Mouse (Mus musculus): Measurements from ENCODE around the gene Prrx1.

Gene Prrx1

GRCm38 (mm10) chr1:163311861-163312811 is 1.4 kb downstream of the Prrx1 start:
- intact Hi-C loops (cut with DNase I), result no loop called here

- intact Hi-C loops (cut with DNase I), result no loop called here
Observed at GRCm38 (mm10) chr1:163311006-163311836, 2.3 kb downstream of the Prrx1 start.

DNA sequence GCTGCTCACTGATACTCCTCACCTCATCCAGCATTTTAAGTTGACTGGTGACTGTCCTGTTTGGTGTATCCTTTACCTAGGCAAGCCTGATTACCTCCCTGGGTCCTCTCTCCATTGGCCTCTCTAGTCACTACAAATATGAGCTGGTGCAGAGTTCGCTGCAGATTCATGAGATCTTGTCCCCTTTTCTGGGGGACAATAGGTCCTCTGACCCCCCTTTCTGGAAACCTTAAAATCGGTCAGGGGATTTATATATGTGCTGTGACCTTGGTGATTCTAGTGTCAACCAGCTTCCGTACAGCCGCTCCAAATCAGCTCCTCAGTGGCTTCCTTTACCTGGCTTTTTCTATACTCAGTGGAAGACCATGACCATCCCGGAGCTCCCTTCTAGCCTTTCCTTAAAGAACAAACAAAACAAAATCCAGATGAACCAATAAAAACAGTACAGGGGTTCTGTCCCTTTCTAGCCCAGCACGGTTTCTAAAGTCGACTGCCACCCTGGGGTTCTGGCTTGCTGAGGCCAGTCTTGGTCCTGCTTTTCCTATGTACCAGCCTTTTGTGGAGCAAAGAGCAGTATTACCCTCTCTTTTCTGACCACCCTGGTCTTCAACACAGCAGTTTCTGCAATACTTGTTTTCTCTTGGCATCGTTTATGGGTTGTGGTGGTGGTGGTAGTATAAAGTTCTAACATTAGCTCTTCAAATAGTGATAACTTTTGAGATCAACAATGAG is 3.3 kb downstream of the Prrx1 start:
- intact Hi-C loops (cut with DNase I), result no loop called here

DNA sequence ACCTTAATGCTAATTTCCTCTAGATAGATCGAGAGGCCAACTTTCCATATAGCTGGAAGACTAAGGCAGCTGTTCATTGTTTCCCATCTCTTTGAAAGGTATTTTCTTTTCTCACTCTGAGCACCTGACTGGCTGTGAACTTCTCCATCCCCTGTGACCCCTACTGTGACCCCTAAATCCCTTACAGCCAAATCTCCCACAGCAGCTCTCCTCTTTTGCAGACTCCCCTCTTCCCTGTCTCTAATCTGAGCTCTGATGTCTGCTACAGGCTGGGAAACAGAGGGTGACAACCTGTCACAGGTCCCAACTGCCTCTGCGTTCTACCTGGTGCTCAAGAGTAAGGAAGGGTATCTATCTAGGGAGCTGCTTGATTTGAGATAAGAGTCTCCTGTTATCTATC is 4.0 kb downstream of the Prrx1 start:
- intact Hi-C loops (cut with DNase I), result no loop called here

DNA sequence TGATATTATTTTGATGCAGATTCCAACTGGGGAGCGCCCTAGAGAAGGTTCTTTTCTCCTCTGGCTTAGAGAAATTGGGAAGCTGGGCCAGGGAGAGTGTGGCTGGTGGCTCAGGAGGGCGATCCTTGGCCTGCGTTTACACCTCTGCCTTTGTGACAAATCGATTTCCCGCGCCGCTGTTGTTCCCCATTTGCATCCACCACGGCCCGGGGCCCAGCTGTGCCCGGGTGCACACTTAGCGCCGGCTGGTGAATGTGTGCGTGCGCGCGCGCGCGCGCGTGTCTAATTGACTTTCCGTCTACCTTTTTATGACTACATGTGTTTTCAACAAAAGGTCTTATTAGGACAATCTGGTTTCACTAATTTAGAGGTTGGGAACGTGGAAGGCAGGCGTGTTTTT is 4.9 kb downstream of the Prrx1 start:
- intact Hi-C loops (cut with DNase I), result no loop called here

DNA sequence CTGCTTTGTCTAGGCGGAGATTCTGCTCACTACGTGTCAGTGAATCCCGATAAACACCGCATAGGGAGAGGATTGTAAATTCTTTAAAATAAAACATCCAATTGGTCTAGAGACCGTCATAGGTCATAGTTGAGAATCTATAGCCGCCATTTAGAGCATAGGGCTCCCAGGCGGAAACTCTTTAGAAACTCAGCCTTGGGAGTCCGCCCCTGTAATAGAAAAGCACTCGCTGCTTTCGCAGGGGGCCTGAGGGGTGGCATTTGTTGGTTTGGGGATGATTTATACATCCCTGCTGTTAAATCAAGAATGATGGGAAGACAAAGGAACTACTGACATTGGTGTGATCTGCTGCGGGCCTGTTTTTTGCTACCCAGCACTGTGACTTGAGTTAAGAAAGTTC is 5.8 kb downstream of the Prrx1 start:
- intact Hi-C loops (cut with DNase I), result no loop called here

DNA sequence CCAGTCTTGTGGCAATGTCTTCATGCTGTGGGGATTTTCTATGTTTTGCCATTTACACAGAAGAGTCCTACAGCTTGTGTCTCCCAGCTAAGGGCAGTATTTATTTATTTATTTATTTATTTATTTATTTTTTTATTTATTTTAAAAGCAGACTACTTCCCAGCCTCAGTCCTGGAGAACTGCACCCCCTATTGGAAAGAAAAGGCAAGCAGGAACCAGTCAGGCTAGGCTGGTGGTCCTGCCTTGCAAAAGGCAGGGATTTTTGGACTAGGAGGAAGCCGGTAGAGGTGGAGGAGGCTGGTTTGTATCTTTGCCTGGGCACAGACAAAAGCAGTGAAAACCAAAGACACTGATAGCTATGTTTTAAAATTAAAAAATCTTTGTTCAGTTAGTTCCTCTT is 7.6 kb downstream of the Prrx1 start:
- intact Hi-C loops (cut with DNase I), result no loop called here

- intact Hi-C loops (cut with DNase I), result no loop called here
Observed at GRCm38 (mm10) chr1:163304837-163305236, 8.7 kb downstream of the Prrx1 start.

DNA sequence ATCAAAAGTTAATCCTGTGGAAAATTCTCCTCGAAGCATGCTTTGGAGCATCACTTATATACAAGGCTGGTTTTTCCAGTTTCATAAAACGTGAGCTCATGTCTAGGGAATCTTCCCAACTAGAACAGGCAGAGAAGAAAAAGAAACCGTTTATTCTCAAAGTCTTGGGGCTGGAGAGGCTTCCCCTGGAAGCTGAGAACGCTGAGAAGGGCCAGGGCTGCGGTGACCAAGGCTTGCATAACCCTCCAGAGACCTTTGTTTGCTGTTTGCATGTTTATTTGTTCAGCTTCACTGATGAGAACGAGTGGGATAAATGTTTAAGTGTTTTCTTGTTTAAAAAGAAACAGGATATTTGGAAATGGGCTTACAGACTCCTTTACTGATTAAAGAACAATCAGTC is 11.2 kb downstream of the Prrx1 start:
- intact Hi-C loops (cut with DNase I), result no loop called here

DNA sequence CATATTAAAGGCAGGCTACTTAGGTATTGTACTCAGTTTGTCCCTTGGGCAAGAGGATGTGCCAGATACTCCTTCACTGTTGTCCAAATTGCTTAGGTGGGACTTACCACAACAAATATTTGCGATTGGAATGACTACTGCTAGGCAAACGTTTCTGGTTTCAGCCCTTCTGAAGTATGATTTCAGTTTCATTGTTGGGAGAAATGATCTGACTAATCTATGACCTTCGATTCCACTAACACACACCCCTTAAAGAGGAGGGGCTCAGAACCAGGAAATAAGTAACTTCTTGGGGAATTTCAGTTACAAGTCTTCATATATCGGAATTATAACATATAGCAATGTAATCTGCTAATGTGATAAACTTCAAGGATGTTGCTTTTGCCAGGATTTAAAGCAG is 20.4 kb downstream of the Prrx1 start:
- intact Hi-C loops (cut with DNase I), result no loop called here

DNA sequence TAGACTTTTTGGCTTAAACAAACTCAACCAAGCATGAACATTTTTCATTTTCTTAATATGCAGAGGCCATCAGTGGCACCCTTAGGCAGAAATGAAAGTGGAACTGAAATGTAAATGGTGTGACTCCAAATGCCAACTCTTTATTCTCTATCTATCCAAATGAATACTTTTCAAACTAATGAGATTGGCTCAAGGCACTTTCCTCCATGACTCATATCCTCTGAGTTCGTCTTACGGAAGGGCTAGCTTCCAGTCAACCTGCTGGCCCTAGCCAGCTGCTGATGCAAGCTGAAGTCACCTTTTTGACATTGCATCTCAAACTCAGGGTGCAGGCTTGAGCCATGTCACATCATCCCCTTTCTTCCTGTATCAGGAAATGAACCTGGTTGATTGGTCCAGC is 21.6 kb downstream of the Prrx1 start:
- intact Hi-C loops (cut with DNase I), result no loop called here

- intact Hi-C loops (cut with DNase I), result loop anchor here (5.0 kb wide), 1 partner anchor 137 kb away; no protein-coding TSS in a partner anchor
Observed at GRCm38 (mm10) chr1:163289131-163289530, 24.4 kb downstream of the Prrx1 start.

GRCm38 (mm10) chr1:163285539-163285938 is 28.0 kb downstream of the Prrx1 start:
- intact Hi-C loops (cut with DNase I), result loop anchor here (5.0 kb wide), 1 partner anchor 133 kb away; no protein-coding TSS in a partner anchor

- intact Hi-C loops (cut with DNase I), result loop anchor here (5.0 kb wide), 1 partner anchor 133 kb away; no protein-coding TSS in a partner anchor
Observed at GRCm38 (mm10) chr1:163285136-163285535, 28.4 kb downstream of the Prrx1 start.

GRCm38 (mm10) chr1:163283980-163284635 is 29.4 kb downstream of the Prrx1 start:
- intact Hi-C loops (cut with DNase I), result no loop called here

DNA sequence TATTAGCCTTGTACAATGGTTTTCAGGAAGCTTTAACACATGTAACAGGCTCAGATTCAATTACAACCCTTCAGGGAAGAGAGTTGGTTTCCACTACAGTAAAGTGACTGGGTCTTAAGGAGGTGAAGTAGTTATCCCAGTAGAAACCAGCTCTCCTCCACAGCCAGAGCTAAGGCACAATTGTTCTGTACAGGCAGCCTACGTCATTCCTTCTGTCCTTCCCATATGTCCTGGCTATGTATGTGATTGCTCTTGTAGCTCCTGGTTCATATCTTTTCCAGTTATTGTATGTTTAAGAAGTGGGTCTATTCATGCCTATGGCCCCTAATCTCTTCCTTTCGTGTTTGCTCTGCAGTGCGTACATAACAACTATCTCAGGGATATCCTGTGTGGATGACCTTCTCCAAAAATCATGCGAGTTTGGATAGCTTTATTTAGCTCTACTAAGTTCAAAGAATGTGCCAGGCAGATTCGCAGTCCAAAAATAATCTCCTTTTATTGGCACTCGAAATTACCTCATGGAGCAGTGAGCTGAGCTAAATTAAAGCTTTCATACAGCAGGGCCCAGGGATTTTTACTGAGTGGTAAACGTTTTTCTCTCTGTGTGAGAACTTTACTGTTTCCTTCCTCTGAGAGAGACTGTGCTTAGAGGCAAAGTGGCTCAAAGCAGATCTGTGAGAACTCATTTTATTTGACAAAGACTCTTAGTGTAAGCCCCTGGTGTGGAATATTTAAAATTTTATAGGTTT is 31.9 kb downstream of the Prrx1 start:
- intact Hi-C loops (cut with DNase I), result no loop called here

- intact Hi-C loops (cut with DNase I), result no loop called here
Observed at GRCm38 (mm10) chr1:163280842-163281122, 32.7 kb downstream of the Prrx1 start.

GRCm38 (mm10) chr1:163280097-163280841 is 33.2 kb downstream of the Prrx1 start:
- intact Hi-C loops (cut with DNase I), result no loop called here

GRCm38 (mm10) chr1:163277069-163277468 is 36.4 kb downstream of the Prrx1 start:
- intact Hi-C loops (cut with DNase I), result no loop called here

DNA sequence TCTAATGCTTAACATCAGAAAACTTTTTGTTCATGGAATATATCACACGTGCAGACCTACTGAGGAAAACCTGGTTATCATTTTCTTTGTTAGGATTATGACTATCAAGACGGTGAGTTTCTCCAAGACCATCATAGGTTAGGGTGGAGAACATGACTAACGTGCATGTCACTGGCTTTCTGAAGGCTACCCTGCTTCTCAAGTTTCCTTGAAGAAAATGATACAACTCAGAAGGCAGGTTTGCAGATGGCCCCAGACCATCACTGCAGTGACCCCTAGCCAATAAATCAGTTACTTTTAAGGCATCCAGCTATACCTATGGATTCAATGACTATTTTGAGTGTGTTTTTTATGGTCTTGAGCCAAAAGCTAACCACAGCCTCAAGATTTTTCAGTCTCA is 38.6 kb downstream of the Prrx1 start:
- intact Hi-C loops (cut with DNase I), result no loop called here
